Mouse (Mus musculus) intestine, embryonic 14.5 days (tissue): ENCODE measurements around the gene Fbxl12. TPM values are rescaled to one million over a fixed set of nuclear protein-coding genes. Genes with fewer than 3 reads are reported as not detected.
"Not testable (repeated sequence)": the region's sequence is repeated elsewhere in the genome, so short reads cannot be mapped to it uniquely, and the experiment has no call there.

Experiments used
- ATAC-seq: fragments of 200-750 bp; cut with Nextera tagmentation; replicated peaks from 2 replicates; pipeline ENCODE4 v1.8.0; 2017; ENCODE audit warnings: low read depth, moderate number of reproducible peaks, moderate TSS enrichment, moderate library complexity; ENCODE audit not compliant: low FRiP score, low TSS enrichment
- DNase-seq: peaks from one replicate; pipeline ENCODE4 v3.0.0-alpha.2; 2018; ENCODE audit warnings: low spot score
- H3K27ac ChIP-seq: fragments of 300-500 bp; sonication (generic); 2 replicates; pipeline ENCODE4 v1.5.1; 2014; ENCODE audit warnings: low read depth, mild to moderate bottlenecking, control low read depth
- H3K27me3 ChIP-seq: fragments of 300-500 bp; sonication (generic); replicated peaks from 2 replicates; pipeline ENCODE4 v1.6.1; 2014; ENCODE audit warnings: low read length, control low read depth; ENCODE audit not compliant: control insufficient read depth, insufficient read depth
- H3K36me3 ChIP-seq: fragments of 300-500 bp; sonication (generic); 2 replicates; pipeline ENCODE4 v1.6.1; 2014; ENCODE audit warnings: low read length, control low read depth; ENCODE audit not compliant: control insufficient read depth, insufficient read depth
- H3K4me1 ChIP-seq: fragments of 300-500 bp; sonication (generic); replicated peaks from 2 replicates; pipeline ENCODE4 v1.6.1; 2014; ENCODE audit warnings: low read length, control low read depth, mixed read lengths; ENCODE audit not compliant: control insufficient read depth, insufficient read depth
- H3K4me2 ChIP-seq: fragments of 300-500 bp; sonication (generic); 2 replicates; pipeline ENCODE4 v1.6.1; 2014; ENCODE audit warnings: low read length
- H3K4me3 ChIP-seq: fragments of 300-500 bp; sonication (generic); 2 replicates; pipeline ENCODE4 v1.5.1; 2014; ENCODE audit warnings: low read depth, low read length, control low read depth, mixed read lengths
- H3K9ac ChIP-seq: fragments of 300-500 bp; sonication (generic); 2 replicates; pipeline ENCODE4 v1.6.1; 2014; ENCODE audit warnings: mild to moderate bottlenecking, low read length
- H3K9me3 ChIP-seq: fragments of 300-500 bp; sonication (generic); 2 replicates; pipeline ENCODE4 v1.6.1; 2016; ENCODE audit warnings: low read length, control low read depth; ENCODE audit not compliant: control insufficient read depth
- WGBS: fragments of 180-500 bp; shearing (Covaris S2); extraction: QIAGEN DNeasy Blood & Tissue Kit; methylation state at CpG from one replicate; pipeline ENCODE4 v1.1.7; 2014; 5-methylcytosine and 5-hydroxymethylcytosine counted together
- polyA plus RNA-seq: library from polyadenylated mRNA; unstranded; fragments of >200 nt; fragmentation: Nextera tagmentation; extraction: Ambion mirVana; gene quantifications from 2 replicates; pipeline ENCODE4 v1.2.1, GENCODE M21; 2014

Fbxl12 gene
- polyA plus RNA-seq, 1 experiment from 2014 or later: 11.6 TPM

- peak overlapping the region; percentile 88 for H3K4me2 ChIP-seq
- peak overlapping the region; percentile 84 for H3K4me3 ChIP-seq
- peak; percentile 93 for DNase-seq
- no peaks in the 10 kb centered on the region for H3K9me3 ChIP-seq
- peaks cover 32% of the 10 kb centered on the region for H3K36me3 ChIP-seq
- H3K27me3 ChIP-seq: no peaks in the 10 kb centered on the region
- ATAC-seq: peak; percentile 87
- H3K4me1 ChIP-seq: peaks cover 22% of the 10 kb centered on the region
- H3K9ac ChIP-seq: peak overlapping the region; percentile 78
- WGBS: under 1% methylated on average over 30 of the region's 30 CpGs
- peak overlapping the region; percentile 97 for H3K27ac ChIP-seq
These were observed 1.6 kb downstream of the Fbxl12 start for GRCm38 (mm10) chr9:20642896-20643466.

- peak; percentile 93 for ATAC-seq
- H3K9me3 ChIP-seq: no peaks in the 10 kb centered on the region
- peaks cover 32% of the 10 kb centered on the region for H3K36me3 ChIP-seq
- peak within 1 kb of the TSS; percentile 97 for H3K27ac ChIP-seq
- H3K4me1 ChIP-seq: peaks cover 22% of the 10 kb centered on the region
- WGBS: under 1% methylated on average over 51 of the region's 51 CpGs
- H3K4me2 ChIP-seq: peak within 1 kb of the TSS; percentile 88
- peak within 1 kb of the TSS; percentile 84 for H3K4me3 ChIP-seq
- peak within 1 kb of the TSS; percentile 86 for H3K9ac ChIP-seq
- DNase-seq: peak; percentile 96
- H3K27me3 ChIP-seq: no peaks in the 10 kb centered on the region
These were observed 2.3 kb downstream of the Fbxl12 start, which contains the start of gene Ubl5 for GRCm38 (mm10) chr9:20642101-20642895. Gene Ubl5 (plus strand): TSS chr9:20642878.

DNA sequence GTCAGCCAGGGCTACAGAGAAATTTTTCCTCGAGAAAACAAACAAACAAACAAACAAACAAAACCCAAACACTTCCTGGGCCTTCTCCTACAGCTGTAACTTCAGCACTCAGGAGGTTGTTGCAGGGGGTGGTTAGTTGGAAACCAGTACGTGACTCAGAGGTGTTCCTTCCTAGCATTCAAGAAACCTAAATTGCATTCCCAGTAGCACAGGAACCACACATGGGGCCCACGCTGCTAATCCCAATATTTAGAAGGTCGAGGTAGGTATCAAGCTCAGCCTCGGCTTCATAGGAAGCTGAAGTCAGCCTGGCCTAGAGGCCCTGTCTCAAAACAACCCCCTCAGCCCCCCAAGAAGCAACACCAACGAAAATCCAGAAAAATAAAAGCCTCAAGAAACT lies 3.1 kb downstream of the Fbxl12 start:
- 14% methylated on average over 6 of the region's 6 CpGs for WGBS
- Histone ChIP-seq H3K4me2 (peak overlapping the region; percentile 88), H3K4me1 (peaks cover 22% of the 10 kb centered on the region), H3K4me3 (peak overlapping the region; percentile 84), H3K9ac (peak overlapping the region; percentile 86), H3K27ac (peak overlapping the region; percentile 97; the same call in 1 of the 2 replicates), H3K9me3 (no peaks in the 10 kb centered on the region), H3K36me3 (peaks cover 32% of the 10 kb centered on the region), H3K27me3 (no peaks in the 10 kb centered on the region)
- DNase-seq (no peak), ATAC-seq (no peak)

DNA sequence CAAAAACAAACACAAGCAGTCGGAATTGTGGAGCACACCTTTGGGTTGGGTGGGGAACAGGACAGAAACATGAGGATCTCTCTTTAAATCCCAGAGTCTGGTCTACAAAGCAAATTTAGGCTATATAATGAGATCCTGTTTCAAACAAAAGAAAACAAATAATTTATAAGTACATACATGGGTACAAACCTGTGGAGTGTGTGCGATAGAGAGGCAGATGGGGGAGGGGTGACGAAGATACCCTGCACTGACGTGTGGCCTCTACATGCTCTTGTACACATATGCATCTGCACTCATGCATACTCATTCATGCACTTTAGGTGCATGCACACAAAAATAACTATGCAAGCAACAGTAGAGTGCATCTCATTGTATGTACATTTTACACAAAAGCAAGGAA lies 5.1 kb downstream of the Fbxl12 start:
- Histone ChIP-seq H3K27ac (no peak overlapping the region), H3K9me3 (no peaks in the 10 kb centered on the region), H3K4me3 (no peak overlapping the region), H3K9ac (no peak overlapping the region), H3K4me1 (peaks cover 19% of the 10 kb centered on the region), H3K36me3 (peaks cover 24% of the 10 kb centered on the region), H3K4me2 (no peak overlapping the region), H3K27me3 (no peaks in the 10 kb centered on the region)
- ATAC-seq (no peak), DNase-seq (no peak)
- WGBS: 85% methylated on average over 4 of the region's 4 CpGs

GRCm38 (mm10) chr9:20638552-20638951 lies 6.0 kb downstream of the Fbxl12 start:
- ATAC-seq: no peak
- Histone ChIP-seq H3K4me2 (no peak overlapping the region), H3K27me3 (no peaks in the 10 kb centered on the region), H3K4me3 (no peak overlapping the region), H3K9me3 (no peaks in the 10 kb centered on the region), H3K4me1 (peaks cover 15% of the 10 kb centered on the region), H3K9ac (no peak overlapping the region), H3K27ac (no peak overlapping the region), H3K36me3 (peaks cover 24% of the 10 kb centered on the region)
- 93% methylated on average over 19 of the region's 19 CpGs for WGBS
- no peak for DNase-seq

- no peak for DNase-seq
- ATAC-seq: no peak
- H3K4me3 ChIP-seq: no peak overlapping the region
- H3K27me3 ChIP-seq: no peaks in the 10 kb centered on the region
- WGBS: 91% methylated on average over 2 of the region's 2 CpGs
- H3K4me2 ChIP-seq: no peak overlapping the region
- H3K27ac ChIP-seq: no peak overlapping the region
- H3K9ac ChIP-seq: no peak overlapping the region
- H3K9me3 ChIP-seq: no peaks in the 10 kb centered on the region
- peaks cover 12% of the 10 kb centered on the region for H3K4me1 ChIP-seq
- H3K36me3 ChIP-seq: peaks cover 24% of the 10 kb centered on the region
These were observed 7.8 kb downstream of the Fbxl12 start for GRCm38 (mm10) chr9:20636790-20637189.

DNA sequence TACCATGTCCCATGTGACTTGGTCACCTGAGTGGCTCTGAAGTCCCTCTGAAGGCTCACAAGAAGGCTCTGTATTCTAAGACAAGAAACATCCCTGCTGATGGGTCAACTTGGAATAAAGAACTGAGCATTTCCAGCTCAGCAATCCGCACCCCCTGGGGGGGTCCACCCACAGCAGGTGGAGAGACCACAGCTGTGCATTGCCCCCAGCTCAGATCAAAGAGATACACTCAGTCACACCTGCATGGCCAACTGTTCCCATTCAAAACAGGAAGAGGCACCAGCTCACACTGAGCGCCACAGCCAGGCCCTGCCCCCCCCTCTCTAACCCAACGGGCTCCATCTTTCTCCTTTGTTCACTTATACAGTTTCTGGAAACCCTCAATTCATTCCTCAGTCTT lies 8.3 kb downstream of the Fbxl12 start:
- no peaks in the 10 kb centered on the region for H3K9me3 ChIP-seq
- ATAC-seq (no peak), DNase-seq (no peak)
- no peak overlapping the region for H3K27ac ChIP-seq
- H3K9ac ChIP-seq: no peak overlapping the region
- WGBS: 78% methylated on average over 3 of the region's 3 CpGs
- peaks cover 8% of the 10 kb centered on the region for H3K4me1 ChIP-seq
- no peaks in the 10 kb centered on the region for H3K27me3 ChIP-seq
- H3K4me3 ChIP-seq: no peak overlapping the region
- H3K4me2 ChIP-seq: no peak overlapping the region
- H3K36me3 ChIP-seq: peaks cover 24% of the 10 kb centered on the region

DNA sequence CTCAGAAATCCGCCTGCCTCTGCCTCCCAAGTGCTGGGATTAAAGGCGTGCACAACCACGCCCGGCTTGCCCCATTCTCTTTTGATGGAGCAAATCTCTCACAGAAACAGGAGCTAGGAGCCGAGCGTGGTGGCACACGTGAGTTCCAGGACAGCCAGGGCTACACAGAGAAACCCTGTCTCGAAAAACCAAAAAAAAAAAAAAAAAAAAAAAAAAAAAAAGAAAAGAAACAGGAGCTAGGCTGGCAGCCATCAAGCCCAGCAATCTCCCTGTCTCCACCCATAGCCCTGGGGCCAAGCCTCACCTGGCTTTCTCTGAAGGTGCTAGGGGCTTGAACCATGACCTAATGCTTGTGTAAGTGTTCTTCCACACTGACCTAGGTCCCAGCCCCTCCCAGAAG lies 8.9 kb downstream of the Fbxl12 start:
- not testable (repeated sequence) for H3K9ac ChIP-seq, DNase-seq, H3K27ac ChIP-seq, H3K4me2 ChIP-seq, H3K27me3 ChIP-seq, ATAC-seq, H3K4me3 ChIP-seq, H3K9me3 ChIP-seq, H3K4me1 ChIP-seq
- WGBS: 93% methylated on average over 8 of the region's 8 CpGs
- peaks cover 24% of the 10 kb centered on the region for H3K36me3 ChIP-seq
